ENCODE assay signal across 10 mouse cellular contexts in genomic region chr3:59175234-59175633, GRCm38 (mm10). TPM values are rescaled to one million over a fixed set of nuclear protein-coding genes. Genes with fewer than 3 reads are reported as not detected.
DNase-seq lines count a peak whose midpoint lies in the region; ATAC-seq and TF ChIP-seq lines count a peak whose summit lies in the region.
"Had no signal": no experiment of that assay in that cellular context is flagged by ENCODE, and none has a peak within 500 bp of the region (broad histone marks: within the 10 kb centered on the region; RNA-seq: fewer than 3 reads in every experiment).

No protein-coding gene starts in this region.

- peaks cover 15% of the 10 kb centered on the region for H3K4me1 ChIP-seq in heart, embryonic 10.5 days
- H3K4me1 ChIP-seq in hindbrain, embryonic 13.5 days (replicated peaks): no peaks in the 10 kb centered on the region
- H3K4me1 ChIP-seq in midbrain, postnatal 0 days (ENCODE audit: insufficient read depth, low read length): no peaks in the 10 kb centered on the region

- no peaks in the 10 kb centered on the region for H3K36me3 ChIP-seq in heart, embryonic 10.5 days
- no peaks in the 10 kb centered on the region for H3K36me3 ChIP-seq in hindbrain, embryonic 13.5 days
- no peaks in the 10 kb centered on the region for H3K36me3 ChIP-seq in midbrain, postnatal 0 days (ENCODE audit: insufficient read depth, low read length)

- peak; percentile 42 for DNase-seq in heart, adult 8-10 months (ENCODE audit: low spot score)
- no peak for DNase-seq in heart, embryonic 10.5 days (ENCODE audit: low spot score)
- DNase-seq in ZHBTc4 (ENCODE audit: low read depth, low spot score): peak; percentile 33
- DNase-seq in embryo, embryonic 11.5 days (ENCODE audit: low read depth, low spot score): peak; percentile 46
- DNase-seq in left cerebral cortex, postnatal 4 days: peak; percentile 24
- DNase-seq in midbrain, postnatal 0 days (ENCODE audit: low spot score): peak; percentile 77
- DNase-seq in thymus, postnatal 25 days: peak; percentile 76

- ATAC-seq in hindbrain, embryonic 13.5 days (ENCODE audit: low FRiP score): peak; percentile 77; the same call in 1 of the 2 replicates
- ATAC-seq in midbrain, postnatal 0 days (ENCODE audit: low FRiP score): peak; percentile 73

- TF ChIP-seq CTCF in midbrain, postnatal 0 days (IDR thresholded peaks at IDR 0.05): peak; percentile 90

- WGBS in heart, embryonic 10.5 days: 39% methylated on average over 5 of the region's 5 CpGs
- WGBS in hindbrain, embryonic 13.5 days: 52% methylated on average over 5 of the region's 5 CpGs
- WGBS in midbrain, postnatal 0 days: 40% methylated on average over 5 of the region's 5 CpGs

- no peak overlapping the region for H3K9ac ChIP-seq in hindbrain, embryonic 13.5 days
- no peak overlapping the region for H3K9ac ChIP-seq in midbrain, postnatal 0 days (replicated peaks; ENCODE audit: low read length, poor library complexity, severe bottlenecking)

- no peak overlapping the region for H3K4me2 ChIP-seq in hindbrain, embryonic 13.5 days
- H3K4me2 ChIP-seq in midbrain, postnatal 0 days (ENCODE audit: low read depth, low read length, poor library complexity, severe bottlenecking): no peak overlapping the region

- intact Hi-C loops in left cerebral cortex, postnatal 4 days (cut with DNase I): no loop called here

- H3K27me3 ChIP-seq in heart, embryonic 10.5 days (ENCODE audit: insufficient read depth, poor library complexity, severe bottlenecking): no peaks in the 10 kb centered on the region
- no peaks in the 10 kb centered on the region for H3K27me3 ChIP-seq in hindbrain, embryonic 13.5 days
- H3K27me3 ChIP-seq in midbrain, postnatal 0 days (ENCODE audit: insufficient read depth, low read length): no peaks in the 10 kb centered on the region

- H3K27ac ChIP-seq in heart, embryonic 10.5 days: no peak overlapping the region
- H3K27ac ChIP-seq in hindbrain, embryonic 13.5 days: no peak overlapping the region
- no peak overlapping the region for H3K27ac ChIP-seq in midbrain, postnatal 0 days (ENCODE audit: low read depth, low read length)

- no peaks in the 10 kb centered on the region for H3K9me3 ChIP-seq in heart, embryonic 10.5 days
- H3K9me3 ChIP-seq in hindbrain, embryonic 13.5 days: no peaks in the 10 kb centered on the region
- H3K9me3 ChIP-seq in midbrain, postnatal 0 days (ENCODE audit: low read length): no peaks in the 10 kb centered on the region

- no peak overlapping the region for H3K4me3 ChIP-seq in heart, embryonic 10.5 days
- no peak overlapping the region for H3K4me3 ChIP-seq in hindbrain, embryonic 13.5 days
- no peak overlapping the region for H3K4me3 ChIP-seq in midbrain, postnatal 0 days (ENCODE audit: low read depth, low read length)

RNA-seq across cellular contexts. Expression of gene Gpr87, which starts 19.7 kb away (rescaled TPM):
- total RNA-seq in heart, adult 8-10 months (2022): not detected
- 0.18 TPM in 1 of 2 replicates, not detected in the other for polyA plus RNA-seq in heart, embryonic 10.5 days (2016; fragmentation: Nextera tagmentation; extraction: Ambion mirVana)
- 0.29 TPM in 1 of 2 replicates, not detected in the other for polyA plus RNA-seq in hindbrain, embryonic 13.5 days (2015; fragmentation: Nextera tagmentation; extraction: Ambion mirVana)
- total RNA-seq in left cerebral cortex, postnatal 4 days (2021): not detected
- total RNA-seq in midbrain, postnatal 0 days (2014; rRNA removed): 1.5 TPM in 1 of 2 replicates, not detected in the other
- polyA plus RNA-seq in midbrain, postnatal 0 days (2015; fragmentation: Nextera tagmentation; extraction: Ambion mirVana): 0.16 TPM in 1 of 2 replicates, not detected in the other
- total RNA-seq: adrenal gland, adult 18-20 months had no signal
- polyA plus RNA-seq: liver, embryonic 16.5 days had no signal

RNA-seq across cellular contexts. Expression of gene P2ry14, which starts 21.8 kb away (rescaled TPM):
- total RNA-seq in heart, adult 8-10 months (2022): 1 to 10 TPM; 2.0 to 4.6 (median 2.9) TPM
- 1.4 and 3.4 TPM in 2 replicates for polyA plus RNA-seq in heart, embryonic 10.5 days (2016; fragmentation: Nextera tagmentation; extraction: Ambion mirVana)
- 3.0 and 3.8 TPM in 2 replicates for polyA plus RNA-seq in hindbrain, embryonic 13.5 days (2015; fragmentation: Nextera tagmentation; extraction: Ambion mirVana)
- 1 to 10 TPM in 1 of 2 experiments, under 1 TPM in 1; 0.70 to 1.0 TPM for total RNA-seq in left cerebral cortex, postnatal 4 days (2021)
- 2.8 and 3.2 TPM in 2 replicates for total RNA-seq in midbrain, postnatal 0 days (2014; rRNA removed)
- polyA plus RNA-seq in midbrain, postnatal 0 days (2015; fragmentation: Nextera tagmentation; extraction: Ambion mirVana): 4.3 and 4.6 TPM in 2 replicates

RNA-seq across cellular contexts. Expression of gene P2ry13, which starts 35.4 kb away (rescaled TPM):
- total RNA-seq in heart, adult 8-10 months (2022): 1 to 10 TPM in 1 of 4 experiments, under 1 TPM in 3; 0.49 to 1.4 (median 0.76) TPM
- 0.16 and 0.29 TPM in 2 replicates for polyA plus RNA-seq in heart, embryonic 10.5 days (2016; fragmentation: Nextera tagmentation; extraction: Ambion mirVana)
- polyA plus RNA-seq in hindbrain, embryonic 13.5 days (2015; fragmentation: Nextera tagmentation; extraction: Ambion mirVana): 1.2 and 1.7 TPM in 2 replicates
- 1 to 10 TPM; 2.8 TPM for total RNA-seq in left cerebral cortex, postnatal 4 days (2021)
- 2.2 and 2.6 TPM in 2 replicates for total RNA-seq in midbrain, postnatal 0 days (2014; rRNA removed)
- 1.8 and 1.9 TPM in 2 replicates for polyA plus RNA-seq in midbrain, postnatal 0 days (2015; fragmentation: Nextera tagmentation; extraction: Ambion mirVana)
